Mouse (Mus musculus): Measurements from ENCODE around the gene Tox4.
A peak's percentile ranks its signal among the peaks of the same experiment; 100 is the strongest.

Tox4 gene

GRCm38 (mm10) chr14:52313931-52314807 is 35.2 kb downstream of the Tox4 start:
- no peak for DNase-seq

- no peak for DNase-seq
Observed at GRCm38 (mm10) chr14:52314808-52315150, 35.8 kb downstream of the Tox4 start.

GRCm38 (mm10) chr14:52315283-52315780 is 36.4 kb downstream of the Tox4 start:
- no peak for DNase-seq

- DNase-seq = peak; percentile 71
Observed at GRCm38 (mm10) chr14:52315792-52316440, 37.0 kb downstream of the Tox4 start.

GRCm38 (mm10) chr14:52316441-52317225 is 37.7 kb downstream of the Tox4 start:
- peak; percentile 57 for DNase-seq

- DNase-seq = no peak
Observed at GRCm38 (mm10) chr14:52319361-52319760, 40.4 kb downstream of the Tox4 start.

GRCm38 (mm10) chr14:52325890-52326289 is 46.9 kb downstream of the Tox4 start:
- DNase-seq = no peak

GRCm38 (mm10) chr14:52327375-52327901 is 48.5 kb downstream of the Tox4 start:
- no peak for DNase-seq

- no peak for DNase-seq
Observed at GRCm38 (mm10) chr14:52327910-52328812, 49.2 kb downstream of the Tox4 start, which contains the start of gene Sall2. Gene Sall2 (minus strand): TSS chr14:52328762.

- DNase-seq = no peak
Observed at GRCm38 (mm10) chr14:52331069-52331750, 52.3 kb downstream of the Tox4 start.

- no peak for DNase-seq
Observed at GRCm38 (mm10) chr14:52332171-52332570, 53.2 kb downstream of the Tox4 start.

GRCm38 (mm10) chr14:52338751-52339511 is 60.0 kb downstream of the Tox4 start:
- DNase-seq = peak; percentile 50

GRCm38 (mm10) chr14:52339512-52339852 is 60.5 kb downstream of the Tox4 start:
- no peak for DNase-seq

Data from kidney, adult 18-20 months (tissue).